Mouse (Mus musculus) cerebellum, adult 2 months (tissue): ENCODE measurements around the gene Slc25a48.

Experiments
- CTCF ChIP-seq: fragments of 200-500 bp; IDR thresholded peaks from 2 replicates; pipeline ENCODE4 v1.5.1; 2011; ENCODE audit warnings: low read depth, mild to moderate bottlenecking, control low read depth, low read length, moderate library complexity, borderline replicate concordance; ENCODE audit not compliant: insufficient read depth
- POLR2A ChIP-seq: fragments of 200-500 bp; IDR thresholded peaks from 2 replicates; pipeline ENCODE4 v1.6.1; 2011; ENCODE audit warnings: low read length, control low read depth, borderline replicate concordance; ENCODE audit not compliant: insufficient read depth

DNA sequence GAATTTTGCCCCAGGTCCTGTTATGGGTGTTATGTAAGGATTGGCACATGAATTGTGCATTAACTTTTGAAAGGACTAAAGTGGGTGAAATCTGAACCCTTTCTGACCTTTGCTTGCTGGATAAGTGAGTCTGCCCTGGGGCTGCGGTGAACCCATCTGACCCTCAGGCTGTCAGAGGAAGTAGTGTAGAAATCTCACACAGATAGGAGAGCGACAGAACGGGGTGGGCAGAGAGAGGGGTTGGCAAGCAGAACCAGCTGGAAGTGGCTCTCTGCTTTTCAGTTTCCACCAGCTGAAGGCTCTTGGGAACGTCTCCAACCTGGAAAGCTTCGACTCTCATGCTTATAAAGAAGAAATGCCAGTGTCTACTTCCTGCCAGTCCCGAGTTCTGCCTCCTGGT, 39.1 kb downstream of the Slc25a48 start:
- TF ChIP-seq CTCF (no peak), POLR2A (no peak)
